Mouse (Mus musculus): ENCODE measurements around the gene Gm10100. TPM values are rescaled to one million over a fixed set of nuclear protein-coding genes. Genes with fewer than 3 reads are reported as not detected.
"Not testable (repeated sequence)": the region's sequence is repeated elsewhere in the genome, so short reads cannot be mapped to it uniquely, and the experiment has no call there.

Gm10100 gene
- total and polyA plus RNA-seq, 3 experiments, result not detected

- peak; percentile 44 for DNase-seq (ENCODE audit: low read depth, low spot score)
- not testable (repeated sequence) for H3K79me2 ChIP-seq (ENCODE audit: control insufficient read depth, insufficient read depth, low read length, poor library complexity); H3K9me3 ChIP-seq (replicated peaks; ENCODE audit: insufficient read depth, low read length); H3K9ac ChIP-seq (ENCODE audit: control insufficient read depth, low read depth, low read length, poor library complexity, severe bottlenecking); H3K27me3 ChIP-seq (ENCODE audit: control insufficient read depth in 1 of 2, insufficient read depth in 2 of 2, low read length in 2 of 2); H3K4me3 ChIP-seq (ENCODE audit: control insufficient read depth in 1 of 2, insufficient read depth in 1 of 2, low read depth in 2 of 2, low read length in 2 of 2); H3K4me1 ChIP-seq (ENCODE audit: control insufficient read depth in 1 of 2, insufficient read depth in 2 of 2, low read length in 2 of 2); H3K36me3 ChIP-seq (ENCODE audit: control insufficient read depth in 1 of 2, insufficient read depth in 2 of 2, low read length in 2 of 2); H3K27ac ChIP-seq (ENCODE audit: control insufficient read depth, low read depth, low read length)
- 0 out of 2 replicates have a peak, but pooled peaks have one; percentile 33 for TF ChIP-seq MYC (IDR thresholded peaks at IDR 0.05; ENCODE audit: low read depth, low read length)
- peak; percentile 65 for TF ChIP-seq SMC3 (IDR thresholded peaks at IDR 0.05; ENCODE audit: low read depth, low read length)
- TF ChIP-seq ZC3H11A (IDR thresholded peaks at IDR 0.05; ENCODE audit: low read depth, low read length), result peak; percentile 36
- TF ChIP-seq RAD21 (IDR thresholded peaks at IDR 0.05; ENCODE audit: low read depth, low read length), result peak; percentile 22
- peak; percentile 13 to 68 (median 56); a peak in 5 of 6 replicates for TF ChIP-seq CTCF (IDR thresholded peaks at IDR 0.05 in 2 of 3, conservative IDR thresholded peaks at IDR 0.05 in 1 of 3; ENCODE audit: control insufficient read depth in 1 of 3, insufficient read depth in 1 of 3, low read depth in 2 of 3, low read length in 3 of 3, poor library complexity in 1 of 3, severe bottlenecking in 1 of 3)
These were observed 26.0 kb downstream of the Gm10100 start for GRCm38 (mm10) chr10:77752312-77752711.

GRCm38 (mm10) chr10:77753448-77753847 is 27.2 kb downstream of the Gm10100 start:
- H3K79me2 ChIP-seq (ENCODE audit: control insufficient read depth, insufficient read depth, low read length, poor library complexity), result no peaks in the 10 kb centered on the region
- no peak overlapping the region for H3K4me3 ChIP-seq (ENCODE audit: control insufficient read depth in 1 of 2, insufficient read depth in 1 of 2, low read depth in 2 of 2, low read length in 2 of 2)
- peaks cover 0 to 5% of the 10 kb centered on the region in 2 experiments; a peak in 3 of 4 replicates for H3K27me3 ChIP-seq (ENCODE audit: control insufficient read depth in 1 of 2, insufficient read depth in 2 of 2, low read length in 2 of 2)
- no peak overlapping the region for H3K9ac ChIP-seq (ENCODE audit: control insufficient read depth, low read depth, low read length, poor library complexity, severe bottlenecking)
- peak; percentile 30 for DNase-seq (ENCODE audit: low read depth, low spot score)
- no peaks in the 10 kb centered on the region for H3K9me3 ChIP-seq (replicated peaks; ENCODE audit: insufficient read depth, low read length)
- H3K36me3 ChIP-seq (ENCODE audit: control insufficient read depth in 1 of 2, insufficient read depth in 2 of 2, low read length in 2 of 2), result no peaks in the 10 kb centered on the region
- H3K4me1 ChIP-seq (ENCODE audit: control insufficient read depth in 1 of 2, insufficient read depth in 2 of 2, low read length in 2 of 2), result no peaks in the 10 kb centered on the region
- no peak overlapping the region for H3K27ac ChIP-seq (ENCODE audit: control insufficient read depth, low read depth, low read length)
- TF ChIP-seq RAD21 (IDR thresholded peaks at IDR 0.05; ENCODE audit: low read depth, low read length) (peak; percentile 63), USF1 (IDR thresholded peaks at IDR 0.05; ENCODE audit: low read depth, low read length) (0 out of 2 replicates have a peak, but pooled peaks have one; percentile 18), SMC3 (IDR thresholded peaks at IDR 0.05; ENCODE audit: low read depth, low read length) (peak; percentile 59), ZNF384 (IDR thresholded peaks at IDR 0.05; ENCODE audit: low read depth, low read length) (0 out of 2 replicates have a peak, but pooled peaks have one; percentile 20), ZC3H11A (IDR thresholded peaks at IDR 0.05; ENCODE audit: low read depth, low read length) (peak; percentile 60), USF2 (IDR thresholded peaks at IDR 0.05; ENCODE audit: borderline replicate concordance in 1 of 2, insufficient read depth in 1 of 2, low read depth in 1 of 2, low read length in 2 of 2) (no peak), CTCF (IDR thresholded peaks at IDR 0.05 in 2 of 3, conservative IDR thresholded peaks at IDR 0.05 in 1 of 3; ENCODE audit: control insufficient read depth in 1 of 3, insufficient read depth in 1 of 3, low read depth in 2 of 3, low read length in 3 of 3, poor library complexity in 1 of 3, severe bottlenecking in 1 of 3) (peak; percentile 2 to 50 (median 12); a peak in 3 of 6 replicates), MXI1 (IDR thresholded peaks at IDR 0.05; ENCODE audit: low read depth, low read length) (no peak)

- H3K9ac ChIP-seq (ENCODE audit: control insufficient read depth, low read depth, low read length, poor library complexity, severe bottlenecking); H3K79me2 ChIP-seq (ENCODE audit: control insufficient read depth, insufficient read depth, low read length, poor library complexity); H3K4me1 ChIP-seq (ENCODE audit: control insufficient read depth in 1 of 2, insufficient read depth in 2 of 2, low read length in 2 of 2); DNase-seq (ENCODE audit: low read depth, low spot score); H3K9me3 ChIP-seq (replicated peaks; ENCODE audit: insufficient read depth, low read length); H3K36me3 ChIP-seq (ENCODE audit: control insufficient read depth in 1 of 2, insufficient read depth in 2 of 2, low read length in 2 of 2); H3K4me3 ChIP-seq (ENCODE audit: control insufficient read depth in 1 of 2, insufficient read depth in 1 of 2, low read depth in 2 of 2, low read length in 2 of 2); H3K27ac ChIP-seq (ENCODE audit: control insufficient read depth, low read depth, low read length): not testable (repeated sequence)
- H3K27me3 ChIP-seq (ENCODE audit: control insufficient read depth in 1 of 2, insufficient read depth in 2 of 2, low read length in 2 of 2), result peaks cover 3 to 15% of the 10 kb centered on the region in 2 experiments
These were observed 33.3 kb downstream of the Gm10100 start, which contains the start of gene Gm3233 for GRCm38 (mm10) chr10:77759582-77759981. TSS of gene Gm3233 (minus strand) at chr10:77759682.

Measured in MEL (cell line).